12 mouse cellular contexts compared by ENCODE assay signal in genomic region chr2:34569131-34569530, GRCm38 (mm10).
DNase-seq lines count a peak whose midpoint lies in the region; ATAC-seq lines count a peak whose summit lies in the region.
"Had no signal": no experiment of that assay in that cellular context is flagged by ENCODE, and none has a peak within 500 bp of the region (broad histone marks: within the 10 kb centered on the region; RNA-seq: fewer than 3 reads in every experiment).

No protein-coding gene starts in this region.

- peak; percentile 83 to 92 for DNase-seq in adrenal gland, adult (ENCODE audit: inconsistent age in 2 of 2, low spot score in 1 of 2)
- no peak for DNase-seq in adrenal gland, postnatal 4 days (ENCODE audit: low spot score in 2 of 2)
- DNase-seq in heart, postnatal 14 days = peak; percentile 5 to 9
- DNase-seq in heart, adult 11 months = no peak
- DNase-seq in testis, postnatal 14 days (ENCODE audit: low spot score) = peak; percentile 60
- DNase-seq in testis, postnatal 10 days (ENCODE audit: low spot score) = no peak
- DNase-seq in thymus, postnatal 10 days (ENCODE audit: low spot score in 2 of 2) = no peak
- DNase-seq: embryo, embryonic 11 days; kidney, adult 11 months; thymus, postnatal 4 days had no signal

- intact Hi-C loops in heart, postnatal 14 days (cut with DNase I) = no loop called here

- ATAC-seq in megakaryocyte-erythroid progenitor cell, adult 5-6 weeks (replicated peaks; ENCODE audit: low FRiP score, low TSS enrichment, poor library complexity, severe bottlenecking) = no peak
- ATAC-seq: lung, postnatal 0 days had no signal

Comparison
In these comparisons a context has a peak if more than half of its experiments do, and no peak if none do; other contexts are left out.
1. DNase-seq: peak in adrenal gland, adult (2 of 2), heart, postnatal 14 days (2 of 2) and testis, postnatal 14 days (single experiment); none in adrenal gland, postnatal 4 days (0 of 2), heart, adult 11 months (single experiment), testis, postnatal 10 days (single experiment) and thymus, postnatal 10 days (0 of 2).